Mouse (Mus musculus) liver, adult 2 months (tissue): ENCODE data around the gene Lrsam1. TPM values are rescaled to one million over a fixed set of nuclear protein-coding genes. Genes with fewer than 3 reads are reported as not detected.

Source experiments
- DNase-seq: peaks from one replicate; pipeline ENCODE4 v3.0.0-alpha.2; 2011; ENCODE audit warnings: low read depth, low spot score; ENCODE audit errors: extremely low read depth
- H3K27ac ChIP-seq: fragments of 200-500 bp; replicated peaks from 2 replicates; pipeline ENCODE4 v1.5.1; 2012; ENCODE audit warnings: low read depth, mild to moderate bottlenecking, control low read depth, inconsistent platforms, low read length; ENCODE audit not compliant: insufficient read depth
- H3K27me3 ChIP-seq: fragments of 200-500 bp; 2 replicates; pipeline ENCODE4 v1.6.1; 2012; ENCODE audit warnings: mild to moderate bottlenecking, moderate library complexity, low read length, inconsistent platforms; ENCODE audit not compliant: control insufficient read depth, insufficient read depth
- H3K36me3 ChIP-seq: fragments of 200-500 bp; 2 replicates; pipeline ENCODE4 v1.6.1; 2012; ENCODE audit warnings: low read length, inconsistent platforms; ENCODE audit not compliant: control insufficient read depth, insufficient read depth
- H3K4me1 ChIP-seq: fragments of 200-500 bp; 2 replicates; pipeline ENCODE4 v1.6.1; 2011; ENCODE audit warnings: low read length; ENCODE audit not compliant: control insufficient read depth, insufficient read depth
- H3K4me3 ChIP-seq: fragments of 200-500 bp; 2 replicates; pipeline ENCODE4 v1.5.1; 2011; ENCODE audit warnings: low read depth, mild to moderate bottlenecking, control low read depth, low read length, moderate library complexity; ENCODE audit not compliant: insufficient read depth
- H3K79me2 ChIP-seq: fragments of 200-500 bp; 2 replicates; pipeline ENCODE4 v1.6.1; 2012; ENCODE audit warnings: inconsistent platforms, mild to moderate bottlenecking, low read length, moderate library complexity; ENCODE audit not compliant: control insufficient read depth, insufficient read depth
- H3K9ac ChIP-seq: fragments of 200-500 bp; 2 replicates; pipeline ENCODE4 v1.6.1; 2012; ENCODE audit warnings: low read depth, mild to moderate bottlenecking, control low read depth, inconsistent platforms, low read length
- CTCF ChIP-seq: fragments of 200-500 bp; IDR thresholded peaks from 2 replicates; pipeline ENCODE4 v1.5.1; 2011; ENCODE audit warnings: low read depth, low read length, control low read depth
- POLR2A ChIP-seq: fragments of 200-500 bp; IDR thresholded peaks from 2 replicates; pipeline ENCODE4 v1.6.1; 2011; ENCODE audit warnings: low read length, control low read depth; ENCODE audit not compliant: insufficient read depth; ENCODE audit errors: extremely low read depth
- WGBS: fragments of 180-500 bp; shearing (Covaris S2); methylation state at CpG from one replicate; pipeline ENCODE4 v1.1.7; 2018; 5-methylcytosine and 5-hydroxymethylcytosine counted together
- polyA plus RNA-seq: library from polyadenylated mRNA; depleted of rRNA; stranded (reverse); fragments of >200 nt; gene quantifications from 2 replicates; pipeline ENCODE4 v1.2.3, GENCODE M21; 2012
- total RNA-seq: library from RNA; depleted of rRNA; stranded (reverse); fragments of >200 nt; gene quantifications from 2 replicates; pipeline ENCODE4 v1.2.3, GENCODE M21; 2014

Lrsam1 gene
- total and polyA plus RNA-seq, 2 experiments, result 6.0 to 9.7 TPM

DNA sequence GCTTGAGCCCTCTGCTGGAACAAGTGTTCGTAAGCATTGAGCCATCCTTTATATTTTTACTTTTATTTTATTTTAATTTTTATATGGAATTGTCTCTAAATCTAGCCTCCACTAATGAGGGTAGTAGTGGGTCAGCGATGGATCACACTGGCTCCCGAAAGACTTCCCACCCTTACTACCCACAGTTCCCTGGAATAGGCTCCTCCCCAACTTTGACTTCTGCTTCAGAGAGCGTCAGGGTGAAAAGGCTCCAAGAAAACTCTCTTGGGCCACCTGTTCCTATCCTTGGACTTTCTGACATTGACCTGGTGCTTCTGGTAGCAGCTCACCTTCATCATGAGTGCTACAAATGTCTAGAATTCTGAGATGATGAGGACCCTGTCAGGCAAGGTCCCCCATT lies 21.3 kb upstream of the Lrsam1 start:
- DNase-seq, result peak; percentile 12
- 6% methylated on average over 4 of the region's 4 CpGs for WGBS
- no peak overlapping the region for H3K27ac ChIP-seq
- H3K4me3 ChIP-seq, result peak overlapping the region; percentile 41; the same call in 1 of the 2 replicates
- peaks cover 12% of the 10 kb centered on the region for H3K4me1 ChIP-seq
- H3K27me3 ChIP-seq, result no peaks in the 10 kb centered on the region
- no peaks in the 10 kb centered on the region for H3K79me2 ChIP-seq
- no peak for TF ChIP-seq CTCF
- H3K9ac ChIP-seq, result peak overlapping the region; percentile 12; the same call in 1 of the 2 replicates
- H3K36me3 ChIP-seq, result no peaks in the 10 kb centered on the region

DNA sequence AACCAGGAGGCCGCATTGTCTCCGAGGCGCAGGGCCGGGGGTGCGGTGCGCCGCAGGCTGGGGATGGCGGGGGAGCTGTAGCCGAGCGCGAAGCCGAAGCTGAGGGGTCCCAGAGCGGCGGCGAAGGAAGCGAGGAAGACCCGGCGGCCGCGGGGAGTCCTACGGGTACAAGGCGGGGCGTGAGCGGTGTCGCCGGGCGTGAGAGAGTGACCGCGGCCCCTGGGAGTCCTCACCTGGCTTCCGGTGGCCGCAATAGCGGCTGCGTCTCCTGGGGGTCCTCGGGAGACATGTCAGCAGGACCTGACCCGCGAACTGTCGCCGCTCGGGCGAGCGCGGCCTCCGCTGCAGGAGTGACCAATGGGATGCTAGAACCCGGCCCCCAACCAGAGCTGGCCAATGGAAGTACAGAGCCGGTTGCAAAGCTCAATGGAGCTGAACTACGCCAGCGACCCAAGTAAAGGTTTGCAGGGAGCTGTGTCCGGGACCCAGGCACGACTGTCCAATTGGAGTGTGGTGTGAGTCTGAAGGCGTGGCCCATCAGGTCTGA lies 20.4 kb upstream of the Lrsam1 start, which contains the start of gene Slc2a8:
Gene Slc2a8, minus strand, starts transcription at position 359 of the 547 bp plus-strand sequence.
- Histone ChIP-seq H3K36me3 (no peaks in the 10 kb centered on the region), H3K27ac (no peak within 1 kb of the TSS), H3K79me2 (no peaks in the 10 kb centered on the region), H3K4me3 (peak within 1 kb of the TSS; percentile 80), H3K27me3 (no peaks in the 10 kb centered on the region), H3K9ac (peak within 1 kb of the TSS; percentile 82), H3K4me1 (peaks cover 12% of the 10 kb centered on the region)
- WGBS, result under 1% methylated on average over 46 of the region's 50 CpGs
- TF ChIP-seq POLR2A, result peak; percentile 78
- no peak for TF ChIP-seq CTCF
- DNase-seq, result peak; percentile 90

DNA sequence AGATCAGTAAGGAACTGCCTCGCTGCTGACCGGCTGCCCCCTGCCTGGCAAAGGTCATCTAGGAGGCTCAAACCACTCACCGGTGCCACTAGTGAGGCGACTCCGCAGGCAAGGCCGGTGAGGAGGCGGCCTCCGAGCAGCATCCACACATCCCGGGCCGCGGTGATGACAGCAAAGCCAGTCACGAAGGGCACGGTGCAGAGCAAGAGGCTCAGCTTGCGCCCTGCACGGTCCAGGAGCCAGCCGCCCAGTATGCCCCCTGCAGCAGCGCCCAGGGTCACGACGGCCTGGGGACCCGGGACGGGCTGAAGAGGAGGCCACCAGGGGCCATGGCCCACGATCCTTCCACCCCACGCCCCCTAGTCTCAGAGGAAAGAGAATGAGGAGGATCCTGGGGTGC lies 19.9 kb upstream of the Lrsam1 start:
- Histone ChIP-seq H3K27ac (no peak overlapping the region), H3K9ac (peak overlapping the region; percentile 82), H3K4me3 (peak overlapping the region; percentile 80), H3K79me2 (no peaks in the 10 kb centered on the region), H3K4me1 (peaks cover 12% of the 10 kb centered on the region), H3K27me3 (no peaks in the 10 kb centered on the region), H3K36me3 (no peaks in the 10 kb centered on the region)
- WGBS, result 2% methylated on average over 23 of the region's 23 CpGs
- no peak for DNase-seq
- TF ChIP-seq POLR2A, result no peak
- TF ChIP-seq CTCF, result no peak

DNA sequence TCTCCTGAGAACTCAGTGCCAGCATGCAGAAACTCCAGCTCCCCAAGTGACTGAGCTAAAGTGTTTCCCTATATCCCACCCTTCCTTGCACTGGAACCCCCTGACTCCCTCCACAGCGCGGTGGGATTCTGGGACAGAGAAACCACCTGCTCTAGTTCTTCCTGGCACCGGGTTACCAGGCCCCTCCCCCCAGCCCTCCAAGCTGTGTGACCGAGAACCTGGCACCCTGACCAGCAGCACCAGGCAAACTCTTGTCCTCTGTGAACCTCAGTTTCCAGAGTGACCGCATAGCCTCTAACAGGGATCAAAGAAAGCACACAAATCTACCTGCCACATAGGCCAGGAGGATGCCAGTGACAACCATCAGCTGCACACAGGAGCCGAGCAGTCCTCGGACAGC lies 18.3 kb upstream of the Lrsam1 start:
- H3K27me3 ChIP-seq, result no peaks in the 10 kb centered on the region
- DNase-seq, result no peak
- H3K9ac ChIP-seq, result no peak overlapping the region
- H3K4me1 ChIP-seq, result peaks cover 12% of the 10 kb centered on the region
- no peak overlapping the region for H3K27ac ChIP-seq
- H3K36me3 ChIP-seq, result no peaks in the 10 kb centered on the region
- 83% methylated on average over 7 of the region's 7 CpGs for WGBS
- H3K79me2 ChIP-seq, result no peaks in the 10 kb centered on the region
- H3K4me3 ChIP-seq, result no peak overlapping the region
- TF ChIP-seq POLR2A (no peak), CTCF (no peak)

DNA sequence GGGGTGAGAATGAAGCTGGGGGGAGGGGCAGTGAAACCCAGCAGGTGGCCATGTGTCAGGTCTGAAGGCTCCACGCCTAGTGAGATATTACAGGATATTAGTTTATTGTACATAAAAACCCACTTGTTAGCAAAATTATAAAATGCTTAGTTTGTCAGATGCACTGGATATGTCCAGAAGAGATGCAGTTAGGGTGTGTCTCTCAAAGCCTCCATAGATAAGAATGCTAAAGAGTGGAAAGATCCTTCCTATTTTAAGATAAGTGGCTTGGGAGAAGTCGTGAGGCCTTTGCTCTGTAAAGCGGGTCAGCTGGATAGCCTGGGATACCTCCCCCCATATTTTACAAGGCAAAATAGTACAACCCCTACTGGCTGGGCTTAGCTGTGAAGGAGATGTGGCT lies 17.3 kb upstream of the Lrsam1 start:
- Histone ChIP-seq H3K4me3 (no peak overlapping the region), H3K36me3 (no peaks in the 10 kb centered on the region), H3K27me3 (no peaks in the 10 kb centered on the region), H3K9ac (no peak overlapping the region), H3K27ac (no peak overlapping the region), H3K79me2 (no peaks in the 10 kb centered on the region), H3K4me1 (peaks cover 12% of the 10 kb centered on the region)
- WGBS, result 81% methylated on average over 3 of the region's 3 CpGs
- no peak for DNase-seq
- TF ChIP-seq CTCF (no peak), POLR2A (no peak)

DNA sequence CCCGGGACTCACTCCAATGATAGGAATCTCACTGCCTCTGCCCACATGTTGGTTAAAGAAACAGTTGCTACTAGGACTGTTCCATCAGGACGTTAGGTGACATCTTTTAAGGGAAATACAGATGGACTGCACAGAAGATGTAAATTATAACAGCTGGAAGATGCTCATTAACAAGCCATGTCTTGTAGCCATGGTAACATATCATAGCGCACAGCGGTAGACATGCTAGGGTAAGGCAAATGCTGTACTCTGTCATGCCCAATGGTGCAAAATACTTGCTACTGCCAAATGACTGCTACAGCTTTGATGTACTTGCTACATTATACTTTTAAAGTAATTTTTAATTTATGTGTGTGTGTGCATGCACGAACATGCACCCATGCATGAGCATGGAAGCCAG lies 15.7 kb upstream of the Lrsam1 start:
- H3K27me3 ChIP-seq, result no peaks in the 10 kb centered on the region
- no peaks in the 10 kb centered on the region for H3K36me3 ChIP-seq
- H3K79me2 ChIP-seq, result no peaks in the 10 kb centered on the region
- WGBS, result 91% methylated on average over 5 of the region's 5 CpGs
- H3K27ac ChIP-seq, result no peak overlapping the region
- no peak overlapping the region for H3K4me3 ChIP-seq
- DNase-seq, result no peak
- TF ChIP-seq POLR2A (no peak), CTCF (no peak)
- no peak overlapping the region for H3K9ac ChIP-seq
- H3K4me1 ChIP-seq, result peaks cover 4% of the 10 kb centered on the region; the same call in 1 of the 2 replicates
